Mouse (Mus musculus): Measurements from ENCODE around the gene Dusp19.

- TF ChIP-seq CTCF (IDR thresholded peaks at IDR 0.05; ENCODE audit: borderline replicate concordance, insufficient read depth, low read length) (no peak), POLR2A (IDR thresholded peaks at IDR 0.05; ENCODE audit: low read depth, low read length) (no peak)
These were observed 44.6 kb downstream of the Dusp19 start for GRCm38 (mm10) chr2:80661414-80661813.
